Mouse (Mus musculus): ENCODE results near the gene F830045P16Rik. TPM values are rescaled to one million over a fixed set of nuclear protein-coding genes. Genes with fewer than 3 reads are reported as not detected.

Gene F830045P16Rik
- polyA plus RNA-seq, 1 experiment, result not detected

DNA sequence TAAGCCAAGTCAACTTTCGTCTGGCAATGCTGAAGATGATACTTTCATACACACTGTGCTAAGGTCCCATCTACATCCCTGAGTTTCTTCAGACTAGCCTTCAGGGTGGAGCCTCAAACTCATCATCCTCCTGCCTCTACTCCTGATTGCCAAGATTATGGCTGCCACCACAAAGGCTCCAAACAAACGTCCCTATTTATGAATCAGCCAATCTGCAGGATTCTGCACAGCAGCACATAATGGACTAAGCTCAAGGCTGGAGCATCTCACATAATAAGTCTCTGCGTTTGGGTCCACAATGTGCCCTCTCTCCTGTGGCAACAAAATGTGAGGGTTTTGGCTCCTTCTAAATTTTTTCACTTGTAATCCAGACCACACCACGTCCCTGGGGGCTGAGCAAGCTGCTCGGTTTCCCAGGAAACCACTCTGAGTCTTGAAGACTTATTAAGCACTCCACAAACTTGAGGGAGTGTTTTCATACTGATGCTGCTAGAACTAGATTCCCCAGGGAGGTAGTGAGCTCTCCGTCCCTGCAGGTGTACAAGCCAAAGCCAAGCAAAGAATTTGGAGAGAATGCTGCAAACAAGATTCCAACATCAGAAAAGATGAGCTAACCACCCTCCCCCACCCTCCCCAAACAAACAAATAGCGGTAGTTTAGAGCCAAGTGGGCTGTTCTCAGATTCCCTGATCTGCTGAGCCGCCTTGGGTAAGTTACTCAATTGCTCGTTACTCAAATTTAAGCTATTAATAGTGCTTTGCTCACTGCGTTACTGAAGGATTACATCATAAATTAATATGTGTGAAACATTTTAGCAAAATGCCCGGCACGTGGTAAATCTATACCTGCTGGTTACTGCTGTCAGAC lies 21.8 kb upstream of the F830045P16Rik start:
- TF ChIP-seq GATA1 (IDR thresholded peaks at IDR 0.05; ENCODE audit: low read length), result no peak

DNA sequence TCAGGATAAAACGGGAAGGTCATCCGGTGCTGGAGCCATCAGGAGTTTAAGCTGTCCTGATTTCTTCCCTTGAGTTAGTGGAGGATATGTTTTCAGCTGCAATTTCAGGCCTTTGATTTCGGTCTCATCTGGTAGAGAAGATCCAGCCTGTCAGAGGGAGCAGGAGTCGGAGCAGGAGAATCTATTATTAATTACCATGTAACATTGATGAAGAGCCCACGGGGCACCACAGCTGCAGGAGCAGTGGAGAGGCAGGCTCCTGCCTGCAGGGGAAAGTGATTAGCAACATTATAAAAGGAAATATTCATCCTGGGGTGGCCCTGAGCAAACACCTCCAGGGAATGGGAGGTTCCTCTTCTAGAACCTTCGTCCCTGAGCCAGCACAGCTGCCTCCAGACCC lies 19.7 kb upstream of the F830045P16Rik start:
- no peak for TF ChIP-seq GATA1 (IDR thresholded peaks at IDR 0.05; ENCODE audit: low read length)

DNA sequence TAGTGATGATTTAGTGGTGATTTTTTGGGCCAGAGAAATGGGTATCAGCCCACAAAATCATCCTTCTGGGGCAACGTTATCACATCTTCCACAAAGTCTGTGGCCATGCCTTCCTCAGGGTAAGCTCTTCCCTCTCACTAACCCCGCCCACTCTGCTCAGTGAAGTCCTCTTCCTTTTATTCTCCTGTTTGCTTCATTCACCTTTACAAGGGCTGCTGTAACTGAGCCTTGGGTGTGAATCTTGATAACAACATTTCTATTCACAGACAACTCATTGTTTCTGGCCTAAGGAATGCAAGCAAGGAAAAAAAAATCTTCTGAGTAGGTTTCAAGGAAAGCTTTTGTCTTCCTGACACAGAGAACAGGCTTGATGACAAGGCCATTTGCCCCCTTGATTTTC lies 14.4 kb upstream of the F830045P16Rik start:
- TF ChIP-seq GATA1 (IDR thresholded peaks at IDR 0.05; ENCODE audit: low read length), result no peak

DNA sequence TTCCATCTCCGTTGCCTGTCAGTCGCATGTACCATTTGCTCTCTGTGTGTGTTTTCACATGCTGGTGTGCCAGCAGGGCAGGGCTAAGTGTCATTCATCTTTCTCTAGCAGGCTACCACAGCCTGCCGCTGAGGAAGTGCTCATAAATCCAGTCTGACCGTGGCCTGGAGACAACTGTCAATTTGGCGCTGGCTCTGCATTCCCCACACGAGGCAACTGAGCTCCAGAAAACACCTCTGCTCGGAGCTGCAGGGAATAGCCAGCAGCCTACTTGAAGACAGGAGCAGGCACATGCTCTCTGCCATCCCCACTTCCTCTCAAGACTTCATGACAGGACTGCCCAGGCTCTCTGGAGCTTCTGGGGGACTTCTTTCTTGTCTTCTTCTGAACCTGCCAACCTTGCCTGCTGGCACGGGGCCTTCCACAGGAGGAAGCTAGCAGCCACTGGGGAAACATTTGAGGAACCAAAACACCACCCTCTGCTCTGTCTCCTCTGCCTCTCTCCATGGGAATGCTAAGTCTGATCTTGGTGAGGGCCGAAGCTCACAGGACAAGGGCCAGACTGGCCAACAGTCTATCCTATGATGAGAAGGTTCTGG lies 13.2 kb upstream of the F830045P16Rik start:
- no peak for TF ChIP-seq GATA1 (IDR thresholded peaks at IDR 0.05; ENCODE audit: low read length)

DNA sequence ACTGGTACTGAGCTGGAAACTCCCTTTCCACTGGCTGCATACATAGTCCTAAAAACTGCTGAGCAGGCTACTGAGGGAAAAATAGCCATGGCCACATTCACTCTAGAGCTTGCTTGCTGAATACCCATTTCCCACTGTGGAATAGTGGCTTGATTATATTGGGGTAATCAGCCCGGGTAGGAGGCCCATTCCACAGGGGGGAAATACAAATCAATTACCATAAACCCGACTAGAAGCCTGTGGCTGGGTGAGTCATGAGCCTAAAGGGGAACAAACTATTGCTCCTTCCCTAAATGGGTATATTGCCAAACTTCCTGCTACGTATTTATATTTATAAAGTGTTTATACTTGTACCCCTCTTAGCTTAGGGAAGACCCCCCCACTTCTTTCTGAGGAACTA lies 10.4 kb upstream of the F830045P16Rik start:
- TF ChIP-seq GATA1 (IDR thresholded peaks at IDR 0.05; ENCODE audit: low read length), result no peak

DNA sequence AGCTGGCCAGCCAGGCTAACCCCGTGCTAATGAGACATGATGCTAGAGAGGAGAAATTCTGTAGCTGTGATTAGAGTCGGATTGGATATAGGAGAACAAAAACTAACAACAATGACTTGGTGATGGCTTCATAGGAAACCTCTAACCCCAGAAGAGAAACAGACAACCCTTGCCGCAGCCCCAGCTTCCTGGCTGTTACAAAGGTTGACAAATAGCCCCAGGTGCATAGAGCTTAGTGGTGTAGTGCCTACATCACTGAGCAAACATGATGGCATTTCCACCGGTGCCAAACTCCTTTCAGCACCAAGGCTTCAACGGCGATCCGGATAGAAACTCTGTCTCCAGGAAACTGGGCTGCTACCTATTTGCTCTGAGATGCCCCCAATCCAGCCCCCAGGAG lies 9.2 kb upstream of the F830045P16Rik start:
- no peak for TF ChIP-seq GATA1 (IDR thresholded peaks at IDR 0.05; ENCODE audit: low read length)

DNA sequence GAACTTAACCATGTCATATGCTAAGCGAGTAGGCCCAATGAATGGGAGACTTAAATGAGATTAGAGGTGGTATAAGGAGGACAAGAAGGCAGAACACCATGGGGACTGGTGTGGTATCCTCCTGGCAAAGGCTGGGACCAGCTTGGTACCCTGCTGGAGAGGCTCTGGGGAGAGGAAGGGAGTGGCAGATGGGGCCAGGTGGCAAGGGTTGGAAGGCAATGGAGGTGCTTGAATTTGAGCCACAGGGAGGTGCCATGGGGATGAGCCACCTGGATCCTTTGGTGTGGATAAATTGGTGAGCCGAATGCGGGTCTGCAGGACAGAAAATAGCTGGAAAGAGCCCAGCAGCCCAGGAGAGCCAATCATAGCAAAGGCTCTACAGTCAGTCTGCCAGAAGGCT lies 8.5 kb upstream of the F830045P16Rik start:
- no peak for TF ChIP-seq GATA1 (IDR thresholded peaks at IDR 0.05; ENCODE audit: low read length)

DNA sequence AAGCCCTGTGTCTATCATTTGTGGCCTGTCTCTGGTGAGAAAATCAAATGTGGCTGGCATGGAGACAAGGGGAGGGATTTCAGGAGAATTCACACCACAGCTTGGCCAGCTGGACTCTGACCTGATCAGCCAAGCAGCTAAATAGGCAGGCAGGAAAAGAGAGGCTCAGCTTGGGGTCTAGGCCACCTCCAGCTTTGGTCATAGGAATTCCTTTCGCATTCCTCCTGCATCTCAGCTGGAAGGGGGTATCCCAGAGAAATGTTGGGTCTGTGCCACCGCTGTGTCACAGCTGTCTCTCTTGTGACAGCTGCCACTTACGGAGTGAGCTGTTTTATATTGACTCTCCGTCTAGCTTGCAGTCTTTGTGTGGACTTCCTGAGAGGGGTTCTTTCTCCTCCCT lies 8.0 kb upstream of the F830045P16Rik start:
- no peak for TF ChIP-seq GATA1 (IDR thresholded peaks at IDR 0.05; ENCODE audit: low read length)

DNA sequence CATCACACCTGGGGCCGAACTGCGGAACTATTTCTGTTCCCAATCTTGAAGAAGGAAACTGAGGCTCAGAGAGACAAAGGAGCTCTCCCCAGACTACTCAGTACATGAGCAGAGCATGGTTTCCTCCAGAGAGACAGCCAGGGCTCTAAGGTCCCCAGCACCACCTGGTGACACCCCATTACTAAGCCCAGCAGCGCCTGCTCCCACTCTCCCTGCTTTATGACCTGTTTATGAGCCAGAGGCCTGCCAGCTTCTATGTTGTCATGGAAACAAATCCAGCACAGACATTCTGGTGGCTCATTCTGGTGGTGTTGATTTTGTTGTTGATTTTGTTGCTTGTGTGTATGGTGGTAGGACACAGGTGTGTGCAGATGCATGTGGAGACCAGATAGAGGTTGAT lies 3.6 kb upstream of the F830045P16Rik start:
- no peak for TF ChIP-seq GATA1 (IDR thresholded peaks at IDR 0.05; ENCODE audit: low read length)

DNA sequence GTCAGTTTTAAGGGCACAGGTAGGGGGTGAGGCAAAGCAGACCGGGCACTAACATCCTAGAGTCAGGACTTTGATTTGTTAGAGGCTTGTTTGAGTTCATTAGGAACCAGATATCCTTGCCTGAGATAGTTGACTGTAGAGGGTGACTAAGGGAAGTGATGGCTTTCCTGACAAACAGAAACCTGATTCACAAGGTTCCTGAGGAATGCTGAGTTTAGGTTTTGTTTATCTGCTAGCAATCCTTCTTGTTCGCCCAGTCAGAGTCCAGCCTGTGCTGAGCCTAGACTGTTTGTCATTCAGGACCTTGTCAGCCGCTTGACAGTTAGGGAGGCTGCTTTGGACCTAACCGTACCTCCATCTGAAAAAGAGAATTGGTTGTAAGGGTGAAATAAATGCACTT lies 2.8 kb upstream of the F830045P16Rik start:
- TF ChIP-seq GATA1 (IDR thresholded peaks at IDR 0.05; ENCODE audit: low read length), result no peak

DNA sequence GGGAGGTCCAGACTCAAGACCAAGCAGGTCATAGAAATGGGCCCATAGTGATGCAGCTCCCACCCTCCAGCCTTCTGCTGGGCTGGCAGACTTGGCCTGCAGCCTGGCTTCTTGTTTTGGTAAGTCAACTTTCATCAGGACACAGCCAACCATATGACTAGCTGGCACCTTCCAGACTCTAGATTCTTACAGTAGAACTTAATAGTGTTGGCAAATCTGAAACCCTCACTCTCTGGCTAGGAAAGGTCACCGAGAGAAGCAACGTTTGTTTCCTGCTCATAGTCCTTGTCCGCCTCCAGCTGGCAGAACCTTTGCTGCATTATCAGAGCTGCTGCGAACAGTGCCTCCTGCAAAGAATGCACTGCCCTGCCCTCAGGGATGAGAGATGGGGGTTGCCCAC lies 1.5 kb upstream of the F830045P16Rik start:
- TF ChIP-seq GATA1 (IDR thresholded peaks at IDR 0.05; ENCODE audit: low read length), result no peak

DNA sequence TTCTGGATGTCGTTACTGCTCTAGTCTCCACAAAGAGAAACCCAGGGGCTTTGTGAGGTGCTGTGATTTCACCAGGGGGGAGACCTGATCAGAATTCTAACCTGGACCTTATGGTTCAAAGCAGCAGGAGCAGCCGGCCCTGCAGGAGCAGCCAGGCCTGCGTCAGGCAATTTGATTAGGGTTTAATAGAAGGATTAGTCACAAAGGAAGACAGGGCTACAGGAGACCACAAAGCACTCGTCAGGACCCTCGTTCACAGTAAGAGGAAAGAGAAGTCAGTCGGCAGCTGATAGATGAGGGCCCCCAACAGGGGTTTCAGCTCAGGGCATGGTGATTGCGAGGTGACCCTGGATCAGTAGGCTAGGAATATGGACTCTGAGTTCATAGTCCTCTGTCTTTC lies 958 bp upstream of the F830045P16Rik start:
- no peak for TF ChIP-seq GATA1 (IDR thresholded peaks at IDR 0.05; ENCODE audit: low read length)

DNA sequence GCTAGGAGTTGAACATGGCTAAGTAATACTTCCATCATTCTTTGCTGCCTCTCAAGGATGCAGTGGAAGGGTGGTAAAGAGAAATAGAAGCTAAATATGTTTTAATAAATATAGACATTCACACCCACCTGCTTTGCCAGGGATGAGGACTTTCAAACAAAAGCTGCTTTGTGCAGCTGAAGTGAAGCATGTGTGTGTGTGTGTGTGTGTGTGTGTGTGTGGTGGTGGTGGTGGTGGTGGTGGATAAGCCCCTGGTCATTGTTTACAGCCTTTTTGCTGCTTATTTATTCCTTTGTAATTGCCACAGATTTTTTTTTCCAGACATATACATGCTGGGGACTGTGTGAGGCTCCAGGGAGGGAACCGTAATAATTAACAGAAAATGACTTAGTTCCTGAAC lies 524 bp upstream of the F830045P16Rik start:
- no peak for TF ChIP-seq GATA1 (IDR thresholded peaks at IDR 0.05; ENCODE audit: low read length)

DNA sequence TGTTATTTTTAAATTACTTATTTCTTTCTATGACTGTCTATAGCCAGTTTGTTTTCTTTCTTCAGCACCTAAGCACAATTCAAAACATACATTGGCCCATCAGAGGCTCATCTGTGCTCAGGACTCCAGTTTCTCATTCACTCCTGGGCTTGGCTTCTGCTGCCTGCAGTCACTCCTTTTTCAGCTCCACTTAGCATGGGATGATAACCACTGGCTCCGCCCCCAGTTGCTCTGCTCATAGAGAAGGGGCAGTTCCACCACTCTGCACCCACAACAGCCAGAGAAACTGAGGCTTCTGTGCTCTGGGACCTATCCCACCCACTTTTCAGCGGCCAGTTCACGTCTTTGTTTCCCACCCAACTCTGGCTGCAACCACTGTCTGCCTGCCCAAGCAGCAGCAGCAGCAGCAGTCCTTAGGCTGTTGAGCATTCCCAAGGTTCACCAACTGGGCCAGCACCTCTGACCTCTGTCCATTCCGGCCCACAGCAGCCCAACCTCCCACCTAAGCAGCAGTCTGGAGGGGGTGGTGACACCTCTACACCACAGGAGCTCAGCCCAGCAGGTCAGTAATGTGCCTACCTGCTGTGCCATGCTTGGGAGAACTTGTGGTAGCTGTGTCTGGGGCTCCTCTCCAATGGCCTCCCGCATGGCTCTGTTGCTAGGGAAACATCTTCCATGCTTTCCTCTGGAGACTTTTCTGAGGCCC lies 1.4 kb downstream of the F830045P16Rik start:
- no peak for TF ChIP-seq GATA1 (IDR thresholded peaks at IDR 0.05; ENCODE audit: low read length)

DNA sequence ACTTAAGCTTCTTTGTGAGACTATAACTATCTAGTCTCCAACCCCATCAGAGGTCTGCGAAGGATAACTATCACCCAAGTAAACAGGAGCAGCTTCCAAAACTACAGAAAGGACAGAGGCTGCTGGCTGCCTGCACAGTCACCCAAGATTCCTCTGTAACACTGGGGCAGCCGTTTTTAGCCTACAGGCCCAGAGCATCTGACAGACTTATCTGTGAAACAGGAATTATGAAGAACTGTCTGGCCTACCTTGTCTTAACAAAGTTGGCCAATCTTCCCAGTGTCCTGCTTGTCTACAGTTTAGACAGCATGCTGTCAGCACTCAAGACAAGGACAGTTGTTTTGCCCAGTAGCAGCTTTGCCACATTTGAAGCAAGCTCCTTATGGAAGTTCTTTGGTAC lies 4.5 kb downstream of the F830045P16Rik start:
- TF ChIP-seq GATA1 (IDR thresholded peaks at IDR 0.05; ENCODE audit: low read length), result no peak

DNA sequence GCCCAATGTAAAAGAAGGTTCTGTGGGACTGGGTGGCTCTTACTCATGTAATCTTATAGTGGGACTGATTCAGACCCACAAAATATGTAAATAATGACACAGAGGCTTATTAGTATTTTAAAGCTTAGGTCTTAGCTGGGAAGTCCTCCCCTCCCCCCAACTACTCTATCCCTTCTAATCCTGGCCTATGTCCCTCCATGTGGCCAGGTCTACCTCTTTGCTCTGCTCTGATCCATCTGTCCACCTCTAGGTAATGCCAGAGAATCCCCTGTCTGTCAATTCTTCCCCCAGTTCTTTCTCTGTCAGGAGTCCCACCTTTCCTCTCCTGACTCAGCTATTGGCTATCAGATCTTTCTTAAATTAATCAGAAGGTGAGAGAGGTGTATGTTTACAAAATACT lies 5.3 kb downstream of the F830045P16Rik start:
- no peak for TF ChIP-seq GATA1 (IDR thresholded peaks at IDR 0.05; ENCODE audit: low read length)
